Mouse (Mus musculus) spleen, postnatal 4 days (tissue): ENCODE results near the gene Myt1.
"Not testable (repeated sequence)": the region's sequence is repeated elsewhere in the genome, so short reads cannot be mapped to it uniquely, and the experiment has no call there.

Source experiments
- DNase-seq, 2 experiments: peaks; one replicate each; pipeline ENCODE4 v3.0.0; 2022; ENCODE audit warnings: low spot score in 2 of 2

Myt1 gene

GRCm38 (mm10) chr2:181777715-181778114 lies 14.6 kb downstream of the Myt1 start:
- DNase-seq: no peak

GRCm38 (mm10) chr2:181781421-181781820 lies 18.3 kb downstream of the Myt1 start:
- DNase-seq: no peak

- DNase-seq: no peak
Observed at GRCm38 (mm10) chr2:181787852-181788251, 24.7 kb downstream of the Myt1 start.

DNA sequence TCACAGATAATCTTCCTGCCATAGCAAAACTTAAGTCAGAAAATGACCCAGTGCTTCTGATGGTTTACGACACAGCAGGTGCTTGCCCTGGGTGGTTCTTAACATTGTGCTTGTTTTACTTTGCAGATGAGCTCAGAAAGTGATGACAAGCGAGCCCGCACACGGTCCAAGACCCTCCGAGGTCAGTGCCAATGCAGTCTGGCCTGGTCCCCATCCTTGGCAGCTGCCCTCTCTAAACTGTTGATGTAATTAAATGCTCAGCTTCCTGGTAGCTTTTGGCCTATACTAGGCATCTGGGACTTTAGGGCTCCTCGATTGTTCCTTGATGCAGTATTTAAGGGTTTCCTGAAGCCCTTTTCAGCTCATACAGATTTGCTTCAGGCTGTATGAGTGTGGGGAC lies 26.3 kb downstream of the Myt1 start:
- DNase-seq: no peak

- not testable (repeated sequence) for DNase-seq
Observed at GRCm38 (mm10) chr2:181793186-181793585, 30.1 kb downstream of the Myt1 start.

GRCm38 (mm10) chr2:181795641-181796130 lies 32.6 kb downstream of the Myt1 start:
- DNase-seq: no peak

- no peak for DNase-seq
Observed at GRCm38 (mm10) chr2:181797672-181798071, 34.5 kb downstream of the Myt1 start.

GRCm38 (mm10) chr2:181829032-181829650 lies 66.0 kb downstream of the Myt1 start:
- no peak for DNase-seq

GRCm38 (mm10) chr2:181832745-181833144 lies 69.6 kb downstream of the Myt1 start:
- DNase-seq: no peak

DNA sequence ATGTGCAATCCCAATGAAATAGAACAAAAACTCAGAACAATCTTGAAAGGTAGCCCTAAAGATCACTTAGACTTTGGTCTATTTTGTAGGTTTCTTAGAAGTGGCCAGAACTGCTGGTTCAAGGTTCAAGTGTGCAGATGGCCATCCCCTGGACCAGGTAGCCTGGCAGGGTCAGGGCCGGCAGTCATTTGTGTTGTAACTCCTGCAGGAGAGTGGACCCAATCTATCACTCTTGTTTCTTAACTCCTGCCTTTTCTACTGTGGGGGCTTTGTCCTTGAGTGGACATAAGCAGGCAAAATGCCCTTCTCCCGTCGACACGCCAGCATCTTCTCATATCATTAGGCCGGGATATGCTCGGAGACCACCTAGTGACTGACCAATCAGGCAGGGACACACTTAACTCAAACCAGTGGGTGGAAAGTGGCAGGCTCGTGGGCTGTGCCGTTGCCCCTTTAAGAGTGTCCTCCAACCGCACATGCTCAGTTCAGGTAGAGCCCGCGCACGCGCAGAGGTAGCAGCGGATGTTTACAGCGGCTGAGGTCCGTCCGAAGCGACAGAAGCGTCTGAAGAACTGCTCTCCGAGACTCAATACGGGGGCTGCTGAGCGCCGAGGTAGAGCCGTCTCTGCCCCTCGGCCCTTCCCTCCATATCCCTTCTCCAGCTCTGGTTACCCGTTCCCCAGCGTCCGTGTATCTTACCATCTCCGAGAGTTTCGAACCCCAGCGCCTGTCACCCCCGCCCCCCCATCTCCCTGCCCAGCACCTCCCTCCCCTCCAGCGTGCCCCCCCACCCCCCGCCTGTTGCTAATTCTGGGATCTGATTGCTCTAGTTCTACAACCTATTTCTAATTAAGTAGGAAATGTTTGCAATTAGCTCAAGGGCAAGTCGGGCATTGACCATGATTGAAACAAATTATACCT lies 74.5 kb downstream of the Myt1 start, which contains the start of gene Pcmtd2:
Gene Pcmtd2 (plus strand): TSS at position 483 of the 921 bp plus-strand sequence.
- DNase-seq: peak; percentile 89 to 96

GRCm38 (mm10) chr2:181838293-181838680 lies 75.2 kb downstream of the Myt1 start:
- DNase-seq: no peak

GRCm38 (mm10) chr2:181845709-181846394 lies 82.7 kb downstream of the Myt1 start:
- no peak for DNase-seq

GRCm38 (mm10) chr2:181863791-181864535 lies 100.8 kb downstream of the Myt1 start, which contains the start of gene Polr3k:
Polr3k (plus strand) TSS chr2:181864337.
- peak; percentile 91 to 93 for DNase-seq

DNA sequence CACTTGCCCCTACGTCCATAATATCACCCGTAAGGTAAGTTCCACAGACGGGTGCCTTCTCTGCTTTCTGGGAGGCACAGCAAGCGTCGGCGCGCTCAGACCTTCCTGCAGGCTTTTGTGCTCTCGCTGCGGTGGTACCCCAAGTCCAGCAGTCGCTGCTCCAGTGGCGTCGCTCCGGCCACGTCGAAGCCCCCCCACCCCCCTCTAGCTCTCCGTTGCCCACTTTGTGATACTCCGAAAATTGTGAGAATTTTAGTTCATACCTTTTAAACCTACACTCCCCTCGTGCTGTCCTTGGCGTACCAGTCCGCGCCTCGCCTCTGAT lies 101.4 kb downstream of the Myt1 start:
- DNase-seq: no peak

DNA sequence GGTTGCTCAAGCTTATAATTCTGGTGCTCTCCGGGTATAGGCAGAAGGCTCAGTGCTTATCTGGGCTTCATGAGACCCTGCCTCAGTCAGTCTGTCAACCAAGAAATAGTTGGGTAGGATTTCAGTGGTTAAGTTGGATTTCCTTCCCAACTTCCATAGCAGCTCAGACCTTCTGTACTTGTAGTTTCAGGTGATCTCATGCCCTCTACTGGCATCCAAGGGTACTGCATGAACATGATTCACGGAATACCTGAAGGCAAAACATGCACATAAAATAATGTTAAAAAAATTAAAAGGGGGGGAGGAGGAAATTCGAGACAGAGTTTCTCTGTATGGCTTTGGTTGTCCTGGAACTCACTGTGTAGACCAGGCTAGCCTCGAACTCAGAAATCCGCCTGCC lies 103.8 kb downstream of the Myt1 start:
- DNase-seq: peak; percentile 68 to 82

DNA sequence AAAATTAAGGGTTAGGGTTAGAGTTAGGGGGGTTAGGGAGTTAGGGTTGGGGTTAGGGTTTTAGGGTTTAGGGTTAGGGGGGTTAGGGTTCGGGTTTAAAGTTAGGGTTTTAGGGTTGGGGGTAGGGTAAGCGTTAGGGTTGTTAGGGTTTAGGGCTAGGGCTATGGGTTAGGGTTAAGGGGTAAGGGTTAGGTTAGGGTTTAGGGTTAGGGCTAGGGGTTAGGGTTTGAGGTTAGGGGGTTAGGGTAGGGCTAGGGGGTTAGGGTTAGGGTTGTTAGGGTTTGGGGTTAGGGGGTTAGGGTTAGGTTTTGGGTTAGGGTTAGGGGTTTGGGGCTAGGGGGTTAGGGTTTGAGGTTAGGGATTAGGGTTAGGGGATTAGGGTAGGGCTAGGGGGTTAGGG lies 107.9 kb downstream of the Myt1 start:
- DNase-seq: no peak
